Mouse (Mus musculus) stomach, embryonic 14.5 days (tissue): ENCODE results near the gene Myom3. TPM values are rescaled to one million over a fixed set of nuclear protein-coding genes. Genes with fewer than 3 reads are reported as not detected.
"Not testable (repeated sequence)": the region's sequence is repeated elsewhere in the genome, so short reads cannot be mapped to it uniquely, and the experiment has no call there.

Experiments
- ATAC-seq: fragments of 200-750 bp; cut with Nextera tagmentation; 2 replicates; pipeline ENCODE4 v1.8.0; 2017; ENCODE audit warnings: low read depth, moderate TSS enrichment; ENCODE audit not compliant: insufficient number of reproducible peaks, insufficient read depth, low FRiP score
- H3K27ac ChIP-seq: fragments of 300-500 bp; sonication (generic); 2 replicates; pipeline ENCODE4 v1.5.1; 2014; ENCODE audit warnings: mild to moderate bottlenecking, low read length, moderate library complexity, mixed read lengths
- H3K27me3 ChIP-seq: fragments of 300-500 bp; sonication (generic); 2 replicates; pipeline ENCODE4 v1.6.1; 2014; ENCODE audit warnings: low read length, control low read depth, mixed read lengths; ENCODE audit not compliant: control insufficient read depth, insufficient read depth
- H3K36me3 ChIP-seq: fragments of 300-500 bp; sonication (generic); 2 replicates; pipeline ENCODE4 v1.6.1; 2014; ENCODE audit warnings: mild to moderate bottlenecking, control low read depth, low read length, moderate library complexity, mixed read lengths; ENCODE audit not compliant: control insufficient read depth, insufficient read depth
- H3K4me1 ChIP-seq: fragments of 300-500 bp; sonication (generic); 2 replicates; pipeline ENCODE4 v1.6.1; 2014; ENCODE audit warnings: low read length, control low read depth, mixed read lengths; ENCODE audit not compliant: control insufficient read depth, insufficient read depth
- H3K4me2 ChIP-seq: fragments of 300-500 bp; sonication (generic); replicated peaks from 2 replicates; pipeline ENCODE4 v1.6.1; 2014; ENCODE audit warnings: low read depth, low read length, control low read depth
- H3K4me3 ChIP-seq: fragments of 300-500 bp; sonication (generic); 2 replicates; pipeline ENCODE4 v1.5.1; 2014; ENCODE audit warnings: low read depth, low read length, control low read depth
- H3K9ac ChIP-seq: fragments of 300-500 bp; sonication (generic); replicated peaks from 2 replicates; pipeline ENCODE4 v1.6.1; 2014; ENCODE audit warnings: low read depth, mild to moderate bottlenecking, control low read depth, low read length, moderate library complexity, mixed read lengths
- H3K9me3 ChIP-seq: fragments of 300-500 bp; sonication (generic); 2 replicates; pipeline ENCODE4 v1.6.1; 2016; ENCODE audit warnings: low read depth, low read length, control low read depth; ENCODE audit not compliant: control insufficient read depth
- WGBS: fragments of 180-500 bp; shearing (Covaris S2); extraction: QIAGEN DNeasy Blood & Tissue Kit; methylation state at CpG from one replicate; pipeline ENCODE4 v1.1.7; 2014; 5-methylcytosine and 5-hydroxymethylcytosine counted together
- polyA plus RNA-seq: library from polyadenylated mRNA; unstranded; fragments of >200 nt; fragmentation: Nextera tagmentation; extraction: Ambion mirVana; gene quantifications from 2 replicates; pipeline ENCODE4 v1.2.1, GENCODE M21; 2014

The Myom3 gene
- polyA plus RNA-seq = 0.09 and 0.31 TPM in 2 replicates

DNA sequence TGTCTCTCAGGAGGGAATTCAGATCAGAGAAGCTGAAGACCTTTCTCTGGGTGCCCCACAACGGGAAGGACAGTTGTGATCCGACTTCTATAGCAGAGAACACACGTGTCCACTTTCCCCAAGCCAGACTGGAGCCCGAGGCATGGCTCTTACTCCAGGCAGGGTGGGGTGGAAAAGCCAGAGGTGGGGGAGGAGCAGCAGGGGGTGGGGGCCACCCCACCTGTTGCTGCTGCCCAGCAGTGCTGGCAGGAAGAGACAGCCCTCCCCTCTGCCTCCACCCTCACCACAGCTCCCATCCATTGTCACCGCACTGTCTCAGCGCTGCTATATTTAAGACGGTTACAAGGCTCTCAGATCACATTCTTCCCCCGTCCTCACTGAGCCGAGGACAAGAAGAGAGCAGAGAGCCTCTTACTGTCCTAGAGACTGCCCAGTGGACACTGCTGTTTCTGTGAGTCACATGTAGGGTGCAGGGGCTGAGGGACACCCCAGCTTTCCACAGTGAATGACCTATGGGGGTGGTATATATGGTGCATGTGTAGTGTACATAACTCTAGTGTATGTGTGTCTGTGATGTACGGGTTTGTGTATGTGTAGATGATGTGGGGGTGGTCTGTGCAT lies at the start of gene Myom3:
Myom3 (plus strand) TSS at position 360 of the 621 bp plus-strand sequence.
- 59% methylated on average over 10 of the region's 10 CpGs for WGBS
- Histone ChIP-seq H3K4me3 (no peak within 1 kb of the TSS), H3K36me3 (no peaks in the 10 kb centered on the region), H3K27ac (no peak within 1 kb of the TSS), H3K27me3 (no peaks in the 10 kb centered on the region), H3K9me3 (peaks cover under 1% of the 10 kb centered on the region; the same call in 1 of the 2 replicates), H3K4me2 (no peak within 1 kb of the TSS), H3K4me1 (no peaks in the 10 kb centered on the region), H3K9ac (no peak within 1 kb of the TSS)
- ATAC-seq = no peak

DNA sequence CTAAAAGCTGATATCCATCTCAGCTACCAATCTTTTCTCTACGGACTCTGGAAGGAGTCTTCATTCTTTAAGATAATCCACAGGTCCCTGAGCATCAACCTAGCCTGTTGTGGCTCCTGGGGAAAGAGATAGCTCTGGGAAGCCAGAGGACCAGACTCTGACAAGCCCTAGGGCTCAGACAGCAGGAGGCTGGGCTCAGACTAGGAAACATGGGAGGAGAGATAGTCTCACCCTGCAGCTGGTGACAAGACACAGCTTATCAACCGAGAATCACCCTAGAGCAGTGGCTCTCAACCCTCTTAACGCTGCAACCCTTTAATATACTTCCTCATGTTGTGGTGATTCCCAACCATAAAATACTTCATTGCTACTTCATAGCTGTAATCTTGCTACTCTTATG lies 49.1 kb upstream of the Myom3 start:
- 68% methylated on average over 3 of the region's 3 CpGs for WGBS
- H3K4me2 ChIP-seq = no peak overlapping the region
- H3K4me3 ChIP-seq = no peak overlapping the region
- H3K36me3 ChIP-seq = no peaks in the 10 kb centered on the region
- ATAC-seq = no peak
- H3K27me3 ChIP-seq = no peaks in the 10 kb centered on the region
- no peaks in the 10 kb centered on the region for H3K9me3 ChIP-seq
- H3K4me1 ChIP-seq = 0 out of 2 replicates have a peak, but pooled peaks cover 5% of the 10 kb centered on the region
- no peak overlapping the region for H3K27ac ChIP-seq
- no peak overlapping the region for H3K9ac ChIP-seq

DNA sequence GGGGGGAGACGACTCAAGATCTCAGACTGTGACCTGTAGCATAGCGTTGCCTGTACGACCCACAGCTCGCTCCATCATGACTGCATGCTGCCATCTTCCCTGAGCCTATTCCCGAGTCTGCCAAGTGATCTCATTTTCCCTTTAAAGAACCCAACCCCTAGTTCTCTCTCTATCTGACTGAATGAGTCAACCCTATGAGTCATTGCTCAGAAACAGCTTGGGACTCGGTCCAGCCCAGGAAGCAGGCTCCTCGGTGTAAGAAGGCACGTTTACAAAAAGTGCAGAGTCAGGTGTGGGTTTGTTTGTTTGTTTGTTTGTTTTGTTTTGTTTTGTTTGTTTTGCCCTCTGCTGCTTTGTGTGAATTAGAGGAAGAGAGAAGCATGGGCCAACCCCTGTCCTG lies 44.7 kb upstream of the Myom3 start:
- Histone ChIP-seq H3K9me3 (no peaks in the 10 kb centered on the region), H3K9ac (no peak overlapping the region), H3K36me3 (no peaks in the 10 kb centered on the region), H3K4me3 (no peak overlapping the region), H3K27me3 (no peaks in the 10 kb centered on the region), H3K4me2 (no peak overlapping the region), H3K4me1 (0 out of 2 replicates have a peak, but pooled peaks cover 5% of the 10 kb centered on the region), H3K27ac (no peak overlapping the region)
- no peak for ATAC-seq
- 76% methylated on average over 8 of the region's 8 CpGs for WGBS

DNA sequence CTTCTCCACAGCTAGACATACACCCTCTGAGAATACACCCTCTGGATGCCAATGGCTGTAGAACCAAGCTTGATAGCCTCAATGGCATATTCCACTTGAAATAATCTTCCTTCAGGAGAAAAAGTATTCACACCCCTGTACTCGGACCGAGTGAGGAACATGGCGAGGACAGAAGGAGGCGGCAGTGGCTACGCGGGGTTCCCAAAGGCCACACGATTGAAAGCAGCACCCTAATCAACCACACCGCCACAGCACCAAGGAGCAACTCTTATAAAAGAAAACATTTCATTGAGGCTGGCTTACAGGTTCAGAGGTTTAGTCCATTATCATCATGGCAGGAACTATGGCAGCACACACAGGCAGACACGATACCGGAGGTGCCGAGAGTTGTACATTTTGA lies 43.1 kb upstream of the Myom3 start:
- H3K36me3 ChIP-seq, H3K4me3 ChIP-seq, H3K4me2 ChIP-seq, H3K4me1 ChIP-seq, H3K27me3 ChIP-seq, H3K27ac ChIP-seq, H3K9ac ChIP-seq, ATAC-seq, H3K9me3 ChIP-seq: not testable (repeated sequence)
- WGBS = 95% methylated on average over 11 of the region's 11 CpGs

GRCm38 (mm10) chr4:135722540-135723290 lies 36.8 kb upstream of the Myom3 start:
- peaks cover 2% of the 10 kb centered on the region; the same call in 1 of the 2 replicates for H3K4me1 ChIP-seq
- 73% methylated on average over 17 of the region's 17 CpGs for WGBS
- H3K9me3 ChIP-seq = no peaks in the 10 kb centered on the region
- no peak overlapping the region for H3K9ac ChIP-seq
- no peak for ATAC-seq
- no peaks in the 10 kb centered on the region for H3K27me3 ChIP-seq
- no peak overlapping the region for H3K4me2 ChIP-seq
- H3K4me3 ChIP-seq = no peak overlapping the region
- H3K36me3 ChIP-seq = no peaks in the 10 kb centered on the region
- no peak overlapping the region for H3K27ac ChIP-seq

GRCm38 (mm10) chr4:135726416-135726815 lies 33.1 kb upstream of the Myom3 start:
- ATAC-seq = no peak
- H3K9me3 ChIP-seq = no peaks in the 10 kb centered on the region
- 57% methylated on average over 11 of the region's 11 CpGs for WGBS

GRCm38 (mm10) chr4:135727817-135728216 lies 31.7 kb upstream of the Myom3 start, which contains the start of gene Il22ra1:
Gene Il22ra1 (plus strand): TSS chr4:135728172.
- ATAC-seq = peak; percentile 56
- Histone ChIP-seq H3K4me2 (peak within 1 kb of the TSS; percentile 26), H3K36me3 (no peaks in the 10 kb centered on the region), H3K27ac (peak within 1 kb of the TSS; percentile 15; the same call in 1 of the 2 replicates), H3K27me3 (no peaks in the 10 kb centered on the region), H3K9me3 (no peaks in the 10 kb centered on the region), H3K9ac (no peak within 1 kb of the TSS), H3K4me1 (peaks cover 10% of the 10 kb centered on the region; the same call in 1 of the 2 replicates), H3K4me3 (no peak within 1 kb of the TSS)
- WGBS = 23% methylated on average over 14 of the region's 14 CpGs

More at GRCm38 (mm10) chr4:135726416-135726815, 33.1 kb upstream of the Myom3 start:
- Histone ChIP-seq H3K4me1 (peaks cover 10% of the 10 kb centered on the region; the same call in 1 of the 2 replicates), H3K4me2 (no peak overlapping the region), H3K4me3 (no peak overlapping the region), H3K27ac (no peak overlapping the region), H3K27me3 (no peaks in the 10 kb centered on the region), H3K9ac (no peak overlapping the region), H3K36me3 (no peaks in the 10 kb centered on the region)

- Histone ChIP-seq H3K4me2 (no peak overlapping the region), H3K27me3 (no peaks in the 10 kb centered on the region), H3K9me3 (peaks cover 4% of the 10 kb centered on the region; the same call in 1 of the 2 replicates), H3K36me3 (no peaks in the 10 kb centered on the region), H3K27ac (no peak overlapping the region), H3K4me1 (peaks cover 10% of the 10 kb centered on the region; the same call in 1 of the 2 replicates), H3K9ac (no peak overlapping the region), H3K4me3 (no peak overlapping the region)
- WGBS = 84% methylated on average over 9 of the region's 9 CpGs
- ATAC-seq = no peak
These were observed 29.3 kb upstream of the Myom3 start for GRCm38 (mm10) chr4:135730204-135730603.
